ENCODE assay signal across 16 mouse cellular contexts in the genomic region with DNA sequence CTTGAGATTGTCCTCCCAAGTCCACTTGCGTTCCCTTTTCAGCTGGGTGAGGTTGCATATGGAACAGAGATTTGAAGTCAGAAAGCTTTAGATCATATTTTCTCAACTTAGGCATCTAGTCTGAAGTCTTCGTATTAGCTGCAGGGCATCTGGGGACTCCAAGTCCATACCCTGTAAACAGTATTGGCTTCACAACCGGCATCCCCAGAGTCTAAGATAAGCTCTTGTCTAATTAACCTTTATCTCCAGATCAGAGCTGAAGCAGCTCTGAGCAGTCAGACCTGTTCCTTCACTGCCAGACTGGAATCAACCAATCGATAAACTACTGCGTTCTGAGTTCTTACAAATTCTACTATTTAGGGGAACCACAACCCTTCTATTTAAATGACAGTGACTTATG.
"Had no signal": no experiment of that assay in that cellular context is flagged by ENCODE, and none has a peak within 500 bp of the region (broad histone marks: within the 10 kb centered on the region; RNA-seq: fewer than 3 reads in every experiment).

No protein-coding gene starts in this region.

- H3K36me3 ChIP-seq: neural tube, embryonic 13.5 days; neural tube, embryonic 15.5 days; stomach, embryonic 15.5 days had no signal

- H3K9me3 ChIP-seq: neural tube, embryonic 15.5 days; stomach, embryonic 15.5 days had no signal

- H3K27me3 ChIP-seq: neural tube, embryonic 13.5 days; neural tube, embryonic 15.5 days; stomach, embryonic 15.5 days had no signal

- H3K27ac ChIP-seq: neural tube, embryonic 13.5 days; neural tube, embryonic 15.5 days; stomach, embryonic 15.5 days; stomach, postnatal 0 days had no signal

- H3K4me3 ChIP-seq: neural tube, embryonic 13.5 days; neural tube, embryonic 15.5 days; stomach, embryonic 15.5 days had no signal

- H3K9ac ChIP-seq: neural tube, embryonic 13.5 days; neural tube, embryonic 15.5 days; stomach, embryonic 15.5 days had no signal

- H3K4me2 ChIP-seq: neural tube, embryonic 13.5 days; neural tube, embryonic 15.5 days; stomach, embryonic 15.5 days had no signal

- DNase-seq: retina, postnatal 1 day; right cerebral cortex, adult 18-20 months; right cerebral cortex, postnatal 14 days; right cerebral cortex, postnatal 25 days; right cerebral cortex, postnatal 4 days; spleen, adult 18-20 months; thymus, adult 18-20 months; thymus, adult 2 months; thymus, postnatal 14 days; thymus, postnatal 25 days; thymus, postnatal 36 days; thymus, postnatal 4 days had no signal

- H3K4me1 ChIP-seq: neural tube, embryonic 13.5 days; neural tube, embryonic 15.5 days; stomach, embryonic 15.5 days had no signal
